Mouse (Mus musculus): ENCODE data around the gene Ppp1r15a. TPM values are rescaled to one million over a fixed set of nuclear protein-coding genes. Genes with fewer than 3 reads are reported as not detected.

The Ppp1r15a gene
- polyA plus RNA-seq, 1 experiment from 2014 or later, result 14.7 TPM

DNA sequence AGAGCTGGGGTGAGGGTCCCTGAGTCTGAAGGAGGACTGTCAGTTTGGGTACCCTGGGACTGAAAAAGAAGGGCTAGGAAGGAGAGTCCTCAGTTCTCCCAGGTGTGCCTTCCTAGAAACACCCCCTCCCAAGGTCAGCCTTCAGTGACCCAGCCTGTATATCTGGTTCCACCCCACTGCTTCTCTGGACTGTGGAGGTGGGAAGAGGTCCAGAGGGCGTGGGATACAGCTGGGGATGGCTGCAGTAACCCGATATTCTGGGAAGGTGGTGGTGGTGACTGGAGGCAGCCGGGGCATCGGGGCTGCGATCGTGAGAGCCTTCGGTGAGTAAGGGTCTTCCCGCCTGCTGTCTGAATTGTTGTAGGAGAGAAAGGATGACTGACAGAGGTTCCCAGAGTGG, 28.7 kb upstream of the Ppp1r15a start, which contains the start of gene Hsd17b14:
Gene Hsd17b14 (plus strand): TSS at position 150 of the 400 bp plus-strand sequence.
- H3K27ac ChIP-seq (ENCODE audit: low read depth), result no peak within 1 kb of the TSS
- ATAC-seq (replicated peaks; ENCODE audit: low FRiP score, low TSS enrichment, low read depth), result no peak
- no peak within 1 kb of the TSS for H3K4me2 ChIP-seq (ENCODE audit: low read length)
- H3K27me3 ChIP-seq (replicated peaks; ENCODE audit: control insufficient read depth, insufficient read depth, low read length), result no peaks in the 10 kb centered on the region
- no peaks in the 10 kb centered on the region for H3K36me3 ChIP-seq (ENCODE audit: control insufficient read depth, insufficient read depth, low read length)
- H3K4me1 ChIP-seq (replicated peaks; ENCODE audit: control insufficient read depth, insufficient read depth, low read length), result 0 out of 2 replicates have a peak, but pooled peaks cover 2% of the 10 kb centered on the region
- H3K4me3 ChIP-seq (ENCODE audit: low read depth, low read length), result no peak within 1 kb of the TSS
- whole genome bisulfite sequencing, result 38% methylated on average over 8 of the region's 8 CpGs
- no peak for DNase-seq (ENCODE audit: low spot score)
- H3K9ac ChIP-seq (ENCODE audit: low read length), result no peak within 1 kb of the TSS
- no peaks in the 10 kb centered on the region for H3K9me3 ChIP-seq (ENCODE audit: control insufficient read depth, low read length)

DNA sequence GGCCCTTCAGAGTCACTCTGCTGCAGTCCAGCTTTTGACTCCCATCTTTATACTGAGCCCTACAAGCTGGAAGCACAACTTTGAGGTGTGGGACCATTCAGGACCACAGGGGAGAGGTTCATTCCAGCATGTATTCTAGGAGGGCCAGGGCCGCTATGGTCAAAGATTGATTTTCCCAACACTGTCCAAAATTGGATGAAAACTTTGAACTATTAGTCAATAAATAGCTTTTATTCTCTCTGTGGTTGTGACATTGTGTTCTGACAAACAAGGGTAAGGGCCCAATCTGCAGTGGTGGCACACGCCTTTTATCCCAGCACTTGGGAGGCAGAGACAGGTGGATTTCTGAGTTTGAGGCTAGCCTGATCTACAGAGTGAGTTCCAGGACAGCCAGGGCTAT, 27.9 kb upstream of the Ppp1r15a start:
- DNase-seq (ENCODE audit: low spot score) (no peak), ATAC-seq (replicated peaks; ENCODE audit: low FRiP score, low TSS enrichment, low read depth) (no peak)
- 92% methylated on average over 2 of the region's 2 CpGs for WGBS
- Histone ChIP-seq H3K36me3 (ENCODE audit: control insufficient read depth, insufficient read depth, low read length) (no peaks in the 10 kb centered on the region), H3K4me2 (ENCODE audit: low read length) (no peak overlapping the region), H3K9me3 (ENCODE audit: control insufficient read depth, low read length) (no peaks in the 10 kb centered on the region), H3K4me3 (ENCODE audit: low read depth, low read length) (no peak overlapping the region), H3K27ac (ENCODE audit: low read depth) (no peak overlapping the region), H3K9ac (ENCODE audit: low read length) (no peak overlapping the region), H3K4me1 (replicated peaks; ENCODE audit: control insufficient read depth, insufficient read depth, low read length) (no peaks in the 10 kb centered on the region), H3K27me3 (replicated peaks; ENCODE audit: control insufficient read depth, insufficient read depth, low read length) (no peaks in the 10 kb centered on the region)

DNA sequence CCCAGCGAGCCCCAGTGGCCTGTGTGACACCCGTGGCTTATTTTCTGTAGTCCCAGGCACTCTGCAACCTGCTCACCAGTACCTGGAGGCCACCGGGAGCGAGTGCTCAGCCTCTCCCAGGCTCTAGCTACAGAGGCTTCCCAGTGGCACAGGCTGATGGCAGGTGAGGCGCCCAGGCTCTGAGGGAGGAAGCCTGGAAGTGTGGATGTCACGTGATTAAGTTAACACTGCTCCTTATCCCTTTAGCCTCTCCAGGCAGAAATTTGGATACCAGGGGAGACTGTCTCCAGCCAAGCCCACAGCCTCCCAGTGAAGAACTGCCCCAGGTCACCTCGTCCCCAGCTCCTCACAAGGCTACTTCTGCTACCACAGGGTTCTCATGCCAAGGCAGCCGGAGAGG, 27.5 kb upstream of the Ppp1r15a start:
- Histone ChIP-seq H3K27me3 (replicated peaks; ENCODE audit: control insufficient read depth, insufficient read depth, low read length) (no peaks in the 10 kb centered on the region), H3K27ac (ENCODE audit: low read depth) (no peak overlapping the region), H3K9ac (ENCODE audit: low read length) (no peak overlapping the region), H3K4me1 (replicated peaks; ENCODE audit: control insufficient read depth, insufficient read depth, low read length) (no peaks in the 10 kb centered on the region), H3K36me3 (ENCODE audit: control insufficient read depth, insufficient read depth, low read length) (no peaks in the 10 kb centered on the region), H3K9me3 (ENCODE audit: control insufficient read depth, low read length) (no peaks in the 10 kb centered on the region), H3K4me2 (ENCODE audit: low read length) (no peak overlapping the region), H3K4me3 (ENCODE audit: low read depth, low read length) (no peak overlapping the region)
- WGBS, result 68% methylated on average over 8 of the region's 8 CpGs
- DNase-seq (ENCODE audit: low spot score) (no peak), ATAC-seq (replicated peaks; ENCODE audit: low FRiP score, low TSS enrichment, low read depth) (no peak)

DNA sequence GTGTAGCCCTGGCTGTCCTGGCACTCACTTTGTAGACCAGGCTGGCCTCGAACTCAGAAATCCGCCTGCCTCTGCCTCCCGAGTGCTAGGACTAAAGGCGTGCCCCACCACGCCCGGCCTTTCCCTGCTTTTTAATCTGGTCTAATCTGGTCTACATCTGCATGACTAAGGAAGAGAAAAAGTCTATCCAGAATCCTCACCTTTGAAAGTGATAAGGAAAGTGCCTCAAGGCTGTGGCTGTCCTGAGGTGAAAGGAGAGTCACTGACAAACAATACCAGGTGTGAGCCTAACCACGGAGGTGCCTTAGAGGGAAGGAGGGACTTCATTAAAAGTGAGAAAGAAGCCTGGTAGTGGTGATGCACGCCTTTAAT, 25.4 kb upstream of the Ppp1r15a start:
- ATAC-seq (replicated peaks; ENCODE audit: low FRiP score, low TSS enrichment, low read depth) (no peak), DNase-seq (ENCODE audit: low spot score) (no peak)
- Histone ChIP-seq H3K9ac (ENCODE audit: low read length) (no peak overlapping the region), H3K9me3 (ENCODE audit: control insufficient read depth, low read length) (no peaks in the 10 kb centered on the region), H3K4me2 (ENCODE audit: low read length) (no peak overlapping the region), H3K36me3 (ENCODE audit: control insufficient read depth, insufficient read depth, low read length) (no peaks in the 10 kb centered on the region), H3K27me3 (replicated peaks; ENCODE audit: control insufficient read depth, insufficient read depth, low read length) (no peaks in the 10 kb centered on the region), H3K27ac (ENCODE audit: low read depth) (no peak overlapping the region), H3K4me1 (replicated peaks; ENCODE audit: control insufficient read depth, insufficient read depth, low read length) (no peaks in the 10 kb centered on the region), H3K4me3 (ENCODE audit: low read depth, low read length) (no peak overlapping the region)
- 75% methylated on average over 8 of the region's 8 CpGs for WGBS

DNA sequence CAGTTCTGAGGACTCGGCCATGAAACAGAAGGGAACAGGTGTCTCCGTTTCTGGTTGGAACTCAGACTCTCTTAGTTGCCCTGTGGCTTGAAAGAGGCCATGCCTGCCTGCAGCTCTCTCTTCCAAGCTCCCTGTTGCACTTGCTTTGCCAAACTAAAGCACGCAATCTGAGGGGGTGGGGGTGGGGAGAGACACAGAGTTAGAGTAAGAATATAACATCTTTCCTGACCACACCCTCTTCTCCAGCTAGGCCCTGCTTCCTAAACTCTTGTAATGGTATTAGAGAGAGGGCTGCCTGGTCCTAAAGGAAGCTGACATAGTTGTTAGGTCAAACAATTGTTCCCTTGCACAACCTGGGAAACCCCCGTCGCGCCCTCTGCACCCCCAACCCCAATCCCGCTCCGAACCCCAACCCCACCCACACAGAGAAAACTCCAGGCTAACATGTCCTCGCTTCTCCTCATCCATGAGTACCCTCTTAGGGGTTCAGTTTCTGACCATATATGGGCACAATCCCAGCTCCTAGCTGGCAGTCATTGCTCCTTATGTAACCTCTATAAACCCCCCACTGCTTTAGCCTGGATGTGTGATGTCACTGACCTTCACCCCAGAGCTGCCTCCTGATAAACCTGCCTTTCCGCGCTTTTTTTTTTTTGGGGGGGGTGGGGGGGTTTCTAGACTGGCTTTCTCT, 24.9 kb upstream of the Ppp1r15a start:
- Histone ChIP-seq H3K4me1 (replicated peaks; ENCODE audit: control insufficient read depth, insufficient read depth, low read length) (no peaks in the 10 kb centered on the region), H3K9ac (ENCODE audit: low read length) (no peak overlapping the region), H3K9me3 (ENCODE audit: control insufficient read depth, low read length) (no peaks in the 10 kb centered on the region), H3K4me3 (ENCODE audit: low read depth, low read length) (no peak overlapping the region), H3K36me3 (ENCODE audit: control insufficient read depth, insufficient read depth, low read length) (no peaks in the 10 kb centered on the region), H3K4me2 (ENCODE audit: low read length) (no peak overlapping the region), H3K27me3 (replicated peaks; ENCODE audit: control insufficient read depth, insufficient read depth, low read length) (no peaks in the 10 kb centered on the region), H3K27ac (ENCODE audit: low read depth) (no peak overlapping the region)
- ATAC-seq (replicated peaks; ENCODE audit: low FRiP score, low TSS enrichment, low read depth) (no peak), DNase-seq (ENCODE audit: low spot score) (no peak)
- 65% methylated on average over 11 of the region's 11 CpGs for WGBS

DNA sequence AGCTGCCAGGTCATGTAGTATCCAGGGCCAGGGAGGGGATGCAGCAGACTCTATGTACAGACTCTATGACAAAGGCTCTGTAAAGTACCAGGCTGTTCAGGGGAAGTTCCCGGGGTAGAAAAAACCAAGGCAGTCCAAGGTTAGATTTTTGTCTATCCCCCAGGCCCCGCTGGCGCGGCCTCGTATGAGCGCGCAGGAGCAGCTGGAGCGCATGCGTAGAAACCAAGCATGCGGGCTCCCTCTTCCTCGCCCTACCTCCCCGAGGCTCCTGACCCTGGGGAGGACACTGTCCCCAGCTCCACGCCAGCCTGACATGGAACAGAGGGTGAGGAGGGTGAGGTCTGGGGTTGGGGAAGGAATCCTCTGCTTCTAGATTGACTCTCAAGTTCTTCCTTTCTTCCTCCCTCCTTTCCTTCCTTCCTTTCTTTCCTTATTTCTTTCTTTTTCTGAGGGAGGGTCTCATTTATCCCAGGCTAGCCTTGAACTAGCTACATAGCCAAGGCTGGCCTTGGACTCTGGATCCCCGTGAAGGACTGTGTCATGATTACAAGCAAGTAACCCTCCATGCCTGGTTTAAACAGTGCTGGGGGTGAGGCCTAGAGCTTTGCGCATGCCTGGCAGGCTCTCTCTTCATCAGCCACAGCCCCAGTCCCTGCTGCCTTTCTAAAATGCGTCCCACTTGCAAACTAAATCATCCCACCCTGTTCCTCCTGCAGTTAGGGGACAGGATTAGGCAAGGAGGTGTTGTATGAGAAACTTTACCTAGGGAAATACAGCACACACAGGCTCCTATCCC, 23.8 kb upstream of the Ppp1r15a start:
- WGBS, result 86% methylated on average over 16 of the region's 16 CpGs
- Histone ChIP-seq H3K4me1 (replicated peaks; ENCODE audit: control insufficient read depth, insufficient read depth, low read length) (no peaks in the 10 kb centered on the region), H3K9me3 (ENCODE audit: control insufficient read depth, low read length) (no peaks in the 10 kb centered on the region), H3K27ac (ENCODE audit: low read depth) (no peak overlapping the region), H3K27me3 (replicated peaks; ENCODE audit: control insufficient read depth, insufficient read depth, low read length) (no peaks in the 10 kb centered on the region), H3K36me3 (ENCODE audit: control insufficient read depth, insufficient read depth, low read length) (no peaks in the 10 kb centered on the region), H3K4me2 (ENCODE audit: low read length) (no peak overlapping the region), H3K9ac (ENCODE audit: low read length) (no peak overlapping the region), H3K4me3 (ENCODE audit: low read depth, low read length) (no peak overlapping the region)
- DNase-seq (ENCODE audit: low spot score) (no peak), ATAC-seq (replicated peaks; ENCODE audit: low FRiP score, low TSS enrichment, low read depth) (no peak)

DNA sequence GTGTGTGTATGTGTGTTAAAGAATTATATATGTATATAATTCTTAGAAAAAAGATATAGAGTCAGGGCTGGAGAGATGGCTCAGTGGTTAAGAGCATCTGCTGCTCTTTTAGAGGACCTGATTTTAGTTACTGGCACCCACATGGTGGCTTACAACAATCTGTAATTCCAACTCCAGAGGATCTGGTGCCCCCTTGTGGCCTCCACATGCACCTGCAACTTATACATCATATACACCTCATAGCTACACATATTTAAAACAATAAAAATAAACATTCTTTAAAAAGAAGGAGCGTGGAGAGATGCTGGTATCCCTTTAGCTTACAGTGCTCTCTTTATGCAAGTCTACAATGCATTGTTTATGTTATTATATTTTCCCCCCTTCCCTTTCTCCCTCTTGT, 18.5 kb upstream of the Ppp1r15a start:
- H3K36me3 ChIP-seq (ENCODE audit: control insufficient read depth, insufficient read depth, low read length), result no peaks in the 10 kb centered on the region
- no peak for ATAC-seq (replicated peaks; ENCODE audit: low FRiP score, low TSS enrichment, low read depth)
- no peak overlapping the region for H3K27ac ChIP-seq (ENCODE audit: low read depth)
- 89% methylated on average over 1 of the region's 1 CpGs for WGBS
- H3K4me3 ChIP-seq (ENCODE audit: low read depth, low read length), result no peak overlapping the region
- no peaks in the 10 kb centered on the region for H3K9me3 ChIP-seq (ENCODE audit: control insufficient read depth, low read length)
- no peak for DNase-seq (ENCODE audit: low spot score)
- H3K4me2 ChIP-seq (ENCODE audit: low read length), result no peak overlapping the region
- H3K27me3 ChIP-seq (replicated peaks; ENCODE audit: control insufficient read depth, insufficient read depth, low read length), result no peaks in the 10 kb centered on the region
- no peaks in the 10 kb centered on the region for H3K4me1 ChIP-seq (replicated peaks; ENCODE audit: control insufficient read depth, insufficient read depth, low read length)
- H3K9ac ChIP-seq (ENCODE audit: low read length), result no peak overlapping the region

DNA sequence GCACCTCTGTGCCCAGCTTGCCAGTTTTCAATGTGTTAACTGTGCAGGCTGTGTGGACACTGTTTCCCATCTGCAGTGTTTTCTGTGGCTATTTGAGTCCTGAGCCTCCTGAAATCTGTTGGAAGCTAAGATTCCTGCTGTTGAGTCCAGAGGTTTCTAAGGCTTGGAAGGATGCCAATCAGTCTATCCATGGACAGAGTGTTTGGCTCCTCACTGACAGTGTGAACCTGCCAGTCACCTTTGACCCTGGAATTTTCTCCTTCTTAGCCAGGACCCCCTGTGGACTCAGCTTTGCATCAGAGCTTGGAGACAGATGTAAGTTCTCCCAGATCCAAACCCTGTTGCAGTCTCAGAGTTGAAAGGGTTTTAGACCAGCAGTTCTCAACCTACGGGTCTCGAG, 14.1 kb upstream of the Ppp1r15a start:
- WGBS, result 70% methylated on average over 2 of the region's 2 CpGs
- H3K36me3 ChIP-seq (ENCODE audit: control insufficient read depth, insufficient read depth, low read length), result no peaks in the 10 kb centered on the region

More for the DNA sequence above, 14.1 kb upstream of the Ppp1r15a start:
- H3K4me2 ChIP-seq (ENCODE audit: low read length), result no peak overlapping the region
- H3K27ac ChIP-seq (ENCODE audit: low read depth), result no peak overlapping the region
- DNase-seq (ENCODE audit: low spot score), result no peak
- no peak overlapping the region for H3K9ac ChIP-seq (ENCODE audit: low read length)
- H3K9me3 ChIP-seq (ENCODE audit: control insufficient read depth, low read length), result no peaks in the 10 kb centered on the region
- ATAC-seq (replicated peaks; ENCODE audit: low FRiP score, low TSS enrichment, low read depth), result no peak
- H3K4me3 ChIP-seq (ENCODE audit: low read depth, low read length), result no peak overlapping the region
- H3K27me3 ChIP-seq (replicated peaks; ENCODE audit: control insufficient read depth, insufficient read depth, low read length), result no peaks in the 10 kb centered on the region
- H3K4me1 ChIP-seq (replicated peaks; ENCODE audit: control insufficient read depth, insufficient read depth, low read length), result no peaks in the 10 kb centered on the region; the same call in 1 of the 2 replicates
